Mouse (Mus musculus): ENCODE data around the gene Ikzf2. TPM values are rescaled to one million over a fixed set of nuclear protein-coding genes. Genes with fewer than 3 reads are reported as not detected.
A peak's percentile ranks its signal among the peaks of the same experiment; 100 is the strongest.

The Ikzf2 gene
- polyA plus RNA-seq, 2 experiments from 2014 or later: 457 to 622 TPM

- no peak for ATAC-seq
Measured at GRCm38 (mm10) chr1:69591328-69591801, 95.7 kb downstream of the Ikzf2 start.

GRCm38 (mm10) chr1:69585546-69585945, 101.5 kb downstream of the Ikzf2 start:
- no peak for ATAC-seq

GRCm38 (mm10) chr1:69583932-69584659, 102.9 kb downstream of the Ikzf2 start:
- ATAC-seq: peak; percentile 14

GRCm38 (mm10) chr1:69578917-69579316, 108.1 kb downstream of the Ikzf2 start:
- ATAC-seq: peak; percentile 55

- ATAC-seq: peak; percentile 4
Measured at GRCm38 (mm10) chr1:69559443-69560090, 127.5 kb downstream of the Ikzf2 start.

- peak; percentile 47 for ATAC-seq
Measured at GRCm38 (mm10) chr1:69555636-69556151, 131.4 kb downstream of the Ikzf2 start.

GRCm38 (mm10) chr1:69549987-69550386, 137.1 kb downstream of the Ikzf2 start:
- no peak for ATAC-seq

GRCm38 (mm10) chr1:69545885-69546253, 141.2 kb downstream of the Ikzf2 start:
- no peak for ATAC-seq

- no peak for ATAC-seq
Measured at GRCm38 (mm10) chr1:69545217-69545884, 141.7 kb downstream of the Ikzf2 start.

GRCm38 (mm10) chr1:69543774-69544597, 143.1 kb downstream of the Ikzf2 start:
- ATAC-seq: peak; percentile 90

GRCm38 (mm10) chr1:69542546-69542945, 144.5 kb downstream of the Ikzf2 start:
- no peak for ATAC-seq

- no peak for ATAC-seq
Measured at GRCm38 (mm10) chr1:69538663-69539062, 148.4 kb downstream of the Ikzf2 start.

GRCm38 (mm10) chr1:69537619-69538018, 149.4 kb downstream of the Ikzf2 start:
- ATAC-seq: peak; percentile 50

GRCm38 (mm10) chr1:69535507-69535906, 151.5 kb downstream of the Ikzf2 start:
- no peak for ATAC-seq

GRCm38 (mm10) chr1:69533048-69533447, 154.0 kb downstream of the Ikzf2 start:
- peak; percentile 43 for ATAC-seq

GRCm38 (mm10) chr1:69528696-69529095, 158.3 kb downstream of the Ikzf2 start:
- ATAC-seq: no peak

GRCm38 (mm10) chr1:69521656-69522055, 165.4 kb downstream of the Ikzf2 start:
- no peak for ATAC-seq

- ATAC-seq: no peak
Measured at GRCm38 (mm10) chr1:69519356-69519755, 167.7 kb downstream of the Ikzf2 start.

- no peak for ATAC-seq
Measured at GRCm38 (mm10) chr1:69518012-69518411, 169.0 kb downstream of the Ikzf2 start.

- no peak for ATAC-seq
Measured at GRCm38 (mm10) chr1:69516144-69516543, 170.9 kb downstream of the Ikzf2 start.

GRCm38 (mm10) chr1:69513595-69514250, 173.3 kb downstream of the Ikzf2 start:
- ATAC-seq: no peak

- ATAC-seq: no peak
Measured at GRCm38 (mm10) chr1:69508275-69508674, 178.8 kb downstream of the Ikzf2 start.
